Mouse (Mus musculus): ENCODE data around the gene Ube2r2. TPM values are rescaled to one million over a fixed set of nuclear protein-coding genes. Genes with fewer than 3 reads are reported as not detected.

Gene Ube2r2
- total RNA-seq, 4 experiments from 2014 or later: 76.8 to 93.6 (median 82.0) TPM

GRCm38 (mm10) chr4:41174631-41175030 is 39.1 kb downstream of the Ube2r2 start:
- DNase-seq (ENCODE audit: low spot score in 2 of 2): no peak

DNA sequence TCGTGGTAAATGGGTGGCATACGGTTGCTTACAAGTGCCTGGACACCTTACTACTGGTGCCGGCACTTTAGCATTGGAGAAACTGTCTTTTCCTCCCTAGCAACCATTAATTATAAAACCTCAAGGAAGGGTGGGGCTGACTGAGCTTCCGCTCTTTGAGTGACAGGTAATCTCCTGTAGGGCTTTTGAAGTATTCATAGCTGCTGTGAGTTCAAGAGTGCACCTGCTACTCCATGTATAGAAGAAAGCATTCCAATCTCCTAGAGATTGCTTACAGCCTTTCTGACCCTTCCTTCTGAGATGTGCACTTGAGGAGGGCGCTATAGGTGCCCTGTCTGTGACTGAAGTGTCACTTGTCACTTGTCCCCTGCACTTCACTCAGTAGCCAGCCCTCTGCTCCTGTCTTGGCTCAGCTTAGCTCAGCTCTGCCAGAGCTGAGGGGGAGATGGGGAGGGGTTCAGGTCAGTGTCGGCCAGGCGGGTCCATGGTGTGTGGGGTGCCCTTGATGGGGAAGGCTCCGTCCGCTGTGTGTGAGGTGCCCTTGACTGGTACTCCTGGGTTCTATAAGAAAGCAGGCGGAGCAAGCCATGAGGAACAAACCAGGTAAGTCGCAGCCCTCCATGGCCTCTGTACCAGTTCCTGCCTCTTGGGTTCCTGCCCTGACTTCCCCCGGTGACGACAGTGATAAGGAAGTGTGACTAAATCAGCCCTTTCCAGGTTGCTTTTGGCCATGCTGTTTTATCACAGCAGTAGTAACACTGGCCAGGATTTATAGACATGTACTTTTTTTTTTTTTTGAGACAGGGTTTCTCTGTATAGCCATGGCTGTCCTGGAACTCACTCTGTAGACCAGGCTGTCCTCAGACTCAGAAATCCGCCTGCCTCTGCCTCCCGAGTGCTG is 44.5 kb downstream of the Ube2r2 start:
- DNase-seq (ENCODE audit: low spot score in 2 of 2): no peak

- peak in 1 of 2 experiments; percentile 31 for DNase-seq (ENCODE audit: low spot score in 2 of 2)
These were observed 54.3 kb downstream of the Ube2r2 start for GRCm38 (mm10) chr4:41189809-41190208.

GRCm38 (mm10) chr4:41192544-41193512 is 57.3 kb downstream of the Ube2r2 start:
- no peak for DNase-seq (ENCODE audit: low spot score in 2 of 2)

- DNase-seq (ENCODE audit: low spot score in 2 of 2): no peak
These were observed 59.8 kb downstream of the Ube2r2 start for GRCm38 (mm10) chr4:41195328-41195727.

DNA sequence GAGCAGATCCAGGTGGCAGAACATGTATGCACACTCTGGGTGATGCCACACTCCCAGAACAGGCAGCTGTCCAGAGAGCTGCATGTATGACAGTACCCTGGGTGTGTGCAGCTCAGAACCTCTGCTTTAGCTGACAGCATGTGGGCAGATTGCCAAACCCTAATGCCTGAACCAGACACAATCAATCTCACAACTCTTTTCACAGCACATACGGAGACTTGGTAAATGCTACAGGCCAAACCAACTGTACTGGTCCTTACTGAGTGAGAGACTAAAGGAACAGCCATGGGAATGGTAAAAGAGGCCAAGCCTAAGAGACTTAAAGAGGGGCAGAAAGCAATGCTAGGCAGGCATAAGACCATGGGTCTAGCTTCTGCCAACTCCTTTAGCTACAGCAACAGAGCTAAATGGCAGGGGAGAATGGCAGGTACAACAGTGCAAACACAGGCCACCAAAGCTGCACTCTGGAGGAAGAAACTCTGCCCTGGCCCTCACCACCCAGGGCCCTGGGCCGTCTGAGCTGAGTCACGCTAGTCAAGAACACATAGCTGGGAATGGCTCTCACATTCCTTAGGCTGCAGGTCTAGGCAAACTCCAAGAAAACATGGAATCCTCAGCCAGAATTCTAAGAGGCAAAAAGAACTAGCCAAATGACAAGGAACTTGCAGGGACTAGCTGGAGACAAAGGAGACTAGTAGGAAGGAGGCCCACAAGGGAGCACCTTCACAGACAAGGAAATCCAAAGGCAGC is 61.5 kb downstream of the Ube2r2 start:
- DNase-seq (ENCODE audit: low spot score in 2 of 2): no peak

- DNase-seq (ENCODE audit: low spot score in 2 of 2): no peak
These were observed 66.6 kb downstream of the Ube2r2 start for GRCm38 (mm10) chr4:41202135-41202534.

DNA sequence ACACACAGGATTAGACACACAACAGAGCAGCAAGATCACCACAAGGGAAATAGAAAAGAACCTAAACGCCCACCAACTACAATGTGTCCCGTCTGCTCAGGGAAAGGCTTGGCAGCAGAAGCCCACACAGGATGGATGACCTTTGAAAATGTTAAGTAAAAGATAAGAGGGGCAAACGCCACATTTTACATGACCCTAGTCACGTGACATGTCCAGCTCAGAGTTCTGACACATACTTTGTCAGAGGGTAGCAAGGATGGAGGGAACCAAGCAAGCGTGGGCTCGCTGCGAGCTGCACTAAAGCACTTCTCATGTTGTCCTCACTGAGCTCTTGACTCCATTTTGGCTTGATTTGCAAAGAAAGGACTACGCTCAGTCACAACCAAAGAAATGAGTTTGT is 70.2 kb downstream of the Ube2r2 start:
- no peak for DNase-seq (ENCODE audit: low spot score in 2 of 2)

GRCm38 (mm10) chr4:41208050-41208449 is 72.5 kb downstream of the Ube2r2 start:
- no peak for DNase-seq (ENCODE audit: low spot score in 2 of 2)

DNA sequence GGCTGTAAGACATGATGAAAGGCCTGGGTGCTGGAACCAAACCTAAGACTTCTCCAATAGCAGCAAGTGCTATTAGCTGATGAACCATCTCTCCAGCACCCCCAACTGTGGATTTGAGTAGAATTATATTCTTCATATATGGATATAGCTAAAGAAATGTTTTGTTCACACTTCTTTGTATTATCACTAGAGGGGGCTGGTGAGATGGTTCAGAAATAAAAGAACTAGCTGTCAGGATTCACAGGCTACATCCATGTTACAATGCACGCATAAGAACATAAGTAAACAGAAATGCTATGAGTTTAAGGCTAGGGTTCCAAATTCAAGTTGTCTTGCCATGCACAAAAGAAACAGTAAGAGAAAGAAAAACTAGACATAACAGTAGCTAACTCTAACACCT is 89.9 kb downstream of the Ube2r2 start:
- DNase-seq (ENCODE audit: low spot score in 2 of 2): no peak

DNA sequence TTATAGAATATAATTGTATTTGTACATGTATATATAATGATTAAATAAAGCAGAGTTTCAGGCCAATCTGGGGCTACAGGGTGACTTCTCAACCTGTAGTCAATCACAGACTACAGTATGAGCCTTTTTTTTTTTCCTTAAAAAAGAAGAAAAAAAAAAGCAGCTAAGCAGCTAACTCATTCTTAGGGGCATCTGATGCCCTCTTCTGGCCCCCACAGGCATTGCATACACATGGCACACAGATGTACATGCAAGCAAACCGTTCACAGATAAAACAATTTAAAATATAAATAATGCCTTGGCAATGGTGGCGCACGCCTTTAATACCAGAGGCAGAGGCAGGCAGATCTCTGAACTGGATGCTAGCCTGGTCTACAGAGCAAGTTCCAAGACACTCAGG is 90.8 kb downstream of the Ube2r2 start:
- peak in 1 of 2 experiments; percentile 42 for DNase-seq (ENCODE audit: low spot score in 2 of 2)

DNA sequence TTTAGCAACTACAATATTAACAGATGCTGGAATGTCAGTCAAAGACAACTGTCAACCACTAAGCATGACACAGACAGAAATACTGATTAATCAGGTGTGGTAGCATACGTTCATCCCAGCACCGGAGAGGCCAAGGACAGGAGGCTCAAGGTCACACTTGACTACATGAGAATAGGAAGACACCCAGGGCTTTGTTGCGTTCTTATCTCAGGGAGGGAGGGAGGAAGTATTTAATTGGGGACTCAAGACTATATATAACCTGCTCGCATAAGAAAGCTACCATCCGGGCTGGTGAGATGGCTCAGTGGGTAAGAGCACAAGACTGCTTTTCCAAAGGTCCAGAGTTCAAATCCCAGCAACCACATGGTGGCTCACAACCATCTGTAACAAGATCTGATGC is 100.1 kb downstream of the Ube2r2 start:
- no peak for DNase-seq (ENCODE audit: low spot score in 2 of 2)

DNA sequence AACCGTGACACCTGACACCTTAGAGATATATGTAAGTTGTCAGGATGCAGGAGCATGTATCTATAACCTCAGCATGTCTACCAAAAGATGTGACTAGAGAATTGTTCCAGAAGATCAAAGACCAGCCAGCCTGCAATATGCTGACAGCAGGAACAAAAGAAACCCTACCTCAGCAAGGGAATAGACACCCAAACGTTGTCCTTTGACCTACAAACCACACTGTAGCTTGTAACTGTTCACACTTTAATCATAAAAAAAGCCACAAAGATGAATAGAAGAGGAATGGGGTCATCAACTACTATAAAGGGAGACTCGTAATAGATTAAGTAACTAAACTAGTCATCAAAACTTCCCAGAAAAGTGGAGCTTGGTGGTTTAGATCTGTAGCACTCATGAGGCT is 105.4 kb downstream of the Ube2r2 start:
- DNase-seq (ENCODE audit: low spot score in 2 of 2): no peak

Other genes starting within 250 kb of the Ube2r2 start
- not detected for gene Spink4, start 215.7 kb upstream of the Ube2r2 start, total RNA-seq (2022)
- 100 to 1,000 TPM; 134 to 161 (median 142) TPM for gene Bag1, start 187.4 kb upstream of the Ube2r2 start, total RNA-seq (2022)
- gene Chmp5, start 187.3 kb upstream of the Ube2r2 start, total RNA-seq (2022): 10 to 100 TPM; 67.5 to 80.0 (median 74.2) TPM
- 10 to 100 TPM; 69.6 to 78.0 (median 76.1) TPM for gene Nfx1, start 164.8 kb upstream of the Ube2r2 start, total RNA-seq (2022)
- not detected for gene Aqp7, start 87.6 kb upstream of the Ube2r2 start, total RNA-seq (2022)
- not detected for gene Aqp3, start 37.6 kb upstream of the Ube2r2 start, total RNA-seq (2022)
- gene Nol6, start 11.3 kb upstream of the Ube2r2 start, total RNA-seq (2022): 100 to 1,000 TPM; 101 to 113 (median 103) TPM
- 10 to 100 TPM; 45.8 to 58.7 (median 50.2) TPM for gene Ubap2, start 139.4 kb downstream of the Ube2r2 start, total RNA-seq (2022)
- gene Dcaf12, start 179.1 kb downstream of the Ube2r2 start, total RNA-seq (2022): 10 to 100 TPM; 35.5 to 42.6 (median 39.6) TPM
- 10 to 100 TPM; 42.1 to 48.0 (median 44.9) TPM for gene Ubap1, start 213.3 kb downstream of the Ube2r2 start, total RNA-seq (2022)